ENCODE assay signal across 16 mouse cellular contexts in genomic region chr8:48013281-48013680, GRCm38 (mm10).
"Had no signal": no experiment of that assay in that cellular context is flagged by ENCODE, and none has a peak within 500 bp of the region (broad histone marks: within the 10 kb centered on the region; RNA-seq: fewer than 3 reads in every experiment).

No protein-coding gene starts in this region.

- H3K9me3 ChIP-seq: lung, embryonic 15.5 days; midbrain, embryonic 13.5 days; midbrain, embryonic 15.5 days; neural tube, embryonic 12.5 days; stomach, embryonic 15.5 days had no signal

- H3K4me1 ChIP-seq: lung, embryonic 15.5 days; midbrain, embryonic 13.5 days; midbrain, embryonic 15.5 days; neural tube, embryonic 12.5 days; stomach, embryonic 15.5 days had no signal

- H3K27me3 ChIP-seq: lung, embryonic 15.5 days; megakaryocyte, embryonic 14.5 days; midbrain, embryonic 13.5 days; midbrain, embryonic 15.5 days; neural tube, embryonic 12.5 days; stomach, embryonic 15.5 days had no signal

- ATAC-seq: liver, postnatal 0 days; midbrain, embryonic 13.5 days; midbrain, embryonic 15.5 days had no signal

- DNase-seq: liver, postnatal 0 days; lung, adult 2 months; lung, postnatal 14 days; lung, postnatal 36 days; right cerebral cortex, postnatal 14 days; thymus, adult 18-20 months; thymus, postnatal 14 days; thymus, postnatal 36 days had no signal

- H3K9ac ChIP-seq: liver, postnatal 0 days; lung, embryonic 15.5 days; midbrain, embryonic 13.5 days; midbrain, embryonic 15.5 days; neural tube, embryonic 12.5 days; stomach, embryonic 15.5 days had no signal

- H3K27ac ChIP-seq: lung, embryonic 15.5 days; macrophage; midbrain, embryonic 13.5 days; midbrain, embryonic 15.5 days; neural tube, embryonic 12.5 days; stomach, embryonic 15.5 days had no signal

- H3K4me3 ChIP-seq: lung, embryonic 15.5 days; megakaryocyte, embryonic 14.5 days; midbrain, embryonic 13.5 days; midbrain, embryonic 15.5 days; neural tube, embryonic 12.5 days; stomach, embryonic 15.5 days had no signal

- H3K36me3 ChIP-seq: lung, embryonic 15.5 days; midbrain, embryonic 13.5 days; midbrain, embryonic 15.5 days; neural tube, embryonic 12.5 days; stomach, embryonic 15.5 days had no signal

- H3K4me2 ChIP-seq: lung, embryonic 15.5 days; midbrain, embryonic 11.5 days; midbrain, embryonic 13.5 days; midbrain, embryonic 15.5 days; neural tube, embryonic 12.5 days; stomach, embryonic 15.5 days had no signal
